Mouse (Mus musculus) CD4-positive, CD25-positive, alpha-beta regulatory T cell, adult 9 weeks (primary cell): ENCODE measurements around the gene Kif4. TPM values are rescaled to one million over a fixed set of nuclear protein-coding genes. Genes with fewer than 3 reads are reported as not detected.

ENCODE experiments used
- polyA plus RNA-seq: library from polyadenylated mRNA; unstranded; fragments of 100-300 nt; shearing (Covaris generic); gene quantifications from one replicate; pipeline ENCODE4 v1.2.1, GENCODE M21; 2017

Gene Kif4
- polyA plus RNA-seq = 1.9 TPM

GRCm38 (mm10) chrX:100625546-100625801, at the start of gene Kif4:
TSS of gene Kif4 (plus strand) at chrX:100625737.

GRCm38 (mm10) chrX:100594791-100595190, 30.7 kb upstream of the Kif4 start, which contains the start of gene P2ry4:
TSS of gene P2ry4 (minus strand) at chrX:100594869.

GRCm38 (mm10) chrX:100605314-100605713, 20.2 kb upstream of the Kif4 start, which contains the start of gene Arr3:
TSS of gene Arr3 (plus strand) at chrX:100605497.

GRCm38 (mm10) chrX:100625802-100626793, 561 bp downstream of the Kif4 start, which contains the start of gene Pdzd11:
TSS of gene Pdzd11 (minus strand) at chrX:100626568.

GRCm38 (mm10) chrX:100729665-100730188, 104.2 kb downstream of the Kif4 start, which contains the start of gene Gdpd2:
TSS of gene Gdpd2 (plus strand) at chrX:100729873.

GRCm38 (mm10) chrX:100767181-100767884, 141.8 kb downstream of the Kif4 start, which contains the start of gene Dlg3:
TSS of gene Dlg3 (plus strand) at chrX:100767722.

Other genes starting within 250 kb of the Kif4 start
- gene Otud6a, start 196.7 kb upstream of the Kif4 start, polyA plus RNA-seq = not detected
- gene Awat2, start 183.0 kb upstream of the Kif4 start, polyA plus RNA-seq = not detected
- gene Igbp1, start 131.4 kb upstream of the Kif4 start, polyA plus RNA-seq = 40.5 TPM
- not detected for gene Dgat2l6, start 100.9 kb upstream of the Kif4 start, polyA plus RNA-seq
- not detected for gene Awat1, start 53.5 kb upstream of the Kif4 start, polyA plus RNA-seq
- not detected for gene P2ry4, start 30.9 kb upstream of the Kif4 start, polyA plus RNA-seq
- gene Arr3, start 20.2 kb upstream of the Kif4 start, polyA plus RNA-seq = not detected
- 52.3 TPM for gene Pdzd11, start 831 bp downstream of the Kif4 start, polyA plus RNA-seq
- gene Gdpd2, start 104.1 kb downstream of the Kif4 start, polyA plus RNA-seq = not detected
- gene Dlg3, start 142.0 kb downstream of the Kif4 start, polyA plus RNA-seq = 15.7 TPM